22 mouse cellular contexts compared by ENCODE assay signal in the genomic region with DNA sequence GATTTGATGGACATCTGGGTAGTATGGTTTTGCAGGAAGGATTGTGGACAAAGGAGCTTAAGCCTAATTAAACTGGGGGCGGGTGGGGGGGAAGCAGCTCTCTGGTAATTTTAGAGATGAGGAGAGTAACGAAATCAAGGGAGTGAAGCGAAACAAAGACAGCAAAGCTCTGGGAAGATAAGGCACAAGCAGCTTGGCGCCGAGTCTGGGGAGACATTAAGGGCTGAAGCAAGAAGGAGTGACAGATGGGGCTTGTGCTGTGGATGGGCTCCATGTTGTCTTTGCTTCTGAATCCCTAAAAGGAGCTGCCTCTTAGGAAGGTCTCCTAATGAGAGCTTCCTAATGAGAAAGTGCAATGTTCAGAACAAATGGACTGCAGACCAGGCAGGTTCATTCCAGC.
DNase-seq lines count a peak whose midpoint lies in the region; ATAC-seq lines count a peak whose summit lies in the region.
"Had no signal": no experiment of that assay in that cellular context is flagged by ENCODE, and none has a peak within 500 bp of the region (broad histone marks: within the 10 kb centered on the region; RNA-seq: fewer than 3 reads in every experiment).

No protein-coding gene starts in this region.

- H3K27me3 ChIP-seq in forebrain, embryonic 12.5 days: no peaks in the 10 kb centered on the region
- no peaks in the 10 kb centered on the region for H3K27me3 ChIP-seq in forebrain, embryonic 15.5 days
- no peaks in the 10 kb centered on the region for H3K27me3 ChIP-seq in neural tube, embryonic 14.5 days (ENCODE audit: control insufficient read depth, insufficient read depth, low read length)
- H3K27me3 ChIP-seq: heart, embryonic 13.5 days; limb, embryonic 12.5 days; liver, embryonic 12.5 days; megakaryocyte, embryonic 14.5 days had no signal

- H3K9me3 ChIP-seq in forebrain, embryonic 12.5 days: no peaks in the 10 kb centered on the region
- no peaks in the 10 kb centered on the region for H3K9me3 ChIP-seq in forebrain, embryonic 15.5 days
- no peaks in the 10 kb centered on the region for H3K9me3 ChIP-seq in neural tube, embryonic 14.5 days (ENCODE audit: control insufficient read depth, low read length)
- H3K9me3 ChIP-seq: heart, embryonic 13.5 days; limb, embryonic 12.5 days; liver, embryonic 12.5 days had no signal

- no peak overlapping the region for H3K4me2 ChIP-seq in forebrain, embryonic 12.5 days
- no peak overlapping the region for H3K4me2 ChIP-seq in forebrain, embryonic 15.5 days (replicated peaks)
- no peak overlapping the region for H3K4me2 ChIP-seq in neural tube, embryonic 14.5 days (ENCODE audit: low read depth, low read length)
- H3K4me2 ChIP-seq: heart, embryonic 13.5 days; limb, embryonic 12.5 days; liver, embryonic 12.5 days had no signal

- peaks cover 9% of the 10 kb centered on the region for H3K4me1 ChIP-seq in forebrain, embryonic 12.5 days
- H3K4me1 ChIP-seq in forebrain, embryonic 15.5 days: no peaks in the 10 kb centered on the region
- H3K4me1 ChIP-seq in neural tube, embryonic 14.5 days (ENCODE audit: control insufficient read depth, insufficient read depth, low read length): no peaks in the 10 kb centered on the region
- H3K4me1 ChIP-seq: heart, embryonic 13.5 days; liver, embryonic 12.5 days; megakaryocyte, embryonic 14.5 days had no signal

- ATAC-seq in forebrain, embryonic 12.5 days (ENCODE audit: low FRiP score): no peak
- ATAC-seq in forebrain, embryonic 15.5 days (replicated peaks): no peak
- peak; percentile 51; the same call in 1 of the 2 replicates for ATAC-seq in neural tube, embryonic 14.5 days (ENCODE audit: low read depth)
- ATAC-seq: liver, embryonic 12.5 days had no signal

- peak; percentile 46 for DNase-seq in layer of hippocampus, adult 9-11 months
- no peak for DNase-seq in layer of hippocampus, adult 9-10 months (ENCODE audit: low spot score)
- peak; percentile 45 for DNase-seq in brain, adult 2 months (ENCODE audit: low read depth, low spot score)
- DNase-seq in thymus, postnatal 10 days (ENCODE audit: low spot score in 2 of 2): no peak
- DNase-seq: adrenal gland, postnatal 36 days; B cell, adult 2 months; cerebellum, adult 9-11 months; embryo, embryonic 11 days; gastrocnemius, postnatal 10 days; heart, postnatal 36 days; kidney, adult 11 months; kidney, postnatal 10 days; lung, adult 2 months; spleen, adult 18-20 months; thymus, postnatal 4 days had no signal

- 23% methylated on average over 5 of the region's 5 CpGs for WGBS in forebrain, embryonic 12.5 days
- WGBS in forebrain, embryonic 15.5 days: 16% methylated on average over 5 of the region's 5 CpGs
- WGBS in neural tube, embryonic 14.5 days: 69% methylated on average over 5 of the region's 5 CpGs

- no peak overlapping the region for H3K4me3 ChIP-seq in forebrain, embryonic 12.5 days (replicated peaks)
- H3K4me3 ChIP-seq in forebrain, embryonic 15.5 days: no peak overlapping the region
- H3K4me3 ChIP-seq in neural tube, embryonic 14.5 days (ENCODE audit: low read depth, low read length): no peak overlapping the region
- H3K4me3 ChIP-seq: heart, embryonic 13.5 days; limb, embryonic 12.5 days; liver, embryonic 12.5 days; megakaryocyte, embryonic 14.5 days had no signal

- 0 out of 2 replicates have a peak overlapping the region, but pooled peaks have one; percentile 31 for H3K27ac ChIP-seq in forebrain, embryonic 12.5 days
- H3K27ac ChIP-seq in forebrain, embryonic 15.5 days (replicated peaks): no peak overlapping the region
- H3K27ac ChIP-seq in neural tube, embryonic 14.5 days (ENCODE audit: low read depth, low read length): no peak overlapping the region
- H3K27ac ChIP-seq: heart, embryonic 13.5 days; limb, embryonic 12.5 days; liver, embryonic 12.5 days had no signal

- H3K36me3 ChIP-seq in forebrain, embryonic 12.5 days (replicated peaks): no peaks in the 10 kb centered on the region
- H3K36me3 ChIP-seq in forebrain, embryonic 15.5 days: no peaks in the 10 kb centered on the region
- no peaks in the 10 kb centered on the region for H3K36me3 ChIP-seq in neural tube, embryonic 14.5 days (ENCODE audit: control insufficient read depth, insufficient read depth, low read length)
- H3K36me3 ChIP-seq: heart, embryonic 13.5 days; limb, embryonic 12.5 days; liver, embryonic 12.5 days had no signal

- H3K9ac ChIP-seq in forebrain, embryonic 12.5 days: no peak overlapping the region
- H3K9ac ChIP-seq in forebrain, embryonic 15.5 days (replicated peaks): no peak overlapping the region
- no peak overlapping the region for H3K9ac ChIP-seq in neural tube, embryonic 14.5 days (replicated peaks; ENCODE audit: low read depth, low read length)
- H3K9ac ChIP-seq: heart, embryonic 13.5 days; limb, embryonic 12.5 days; liver, embryonic 12.5 days had no signal

Comparison
In these comparisons a context has a peak if more than half of its experiments do, and no peak if none do; other contexts are left out.
1. DNase-seq: peak in layer of hippocampus, adult 9-11 months (single experiment) and brain, adult 2 months (single experiment); none in layer of hippocampus, adult 9-10 months (single experiment) and thymus, postnatal 10 days (0 of 2).